Mouse (Mus musculus) liver, adult 2 months (tissue): ENCODE measurements around the gene Casc3.

Source experiments
- CTCF ChIP-seq: fragments of 200-500 bp; IDR thresholded peaks from 2 replicates; pipeline ENCODE4 v1.5.1; 2011; ENCODE audit warnings: low read depth, low read length, control low read depth
- POLR2A ChIP-seq: fragments of 200-500 bp; IDR thresholded peaks from 2 replicates; pipeline ENCODE4 v1.6.1; 2011; ENCODE audit warnings: low read length, control low read depth; ENCODE audit not compliant: insufficient read depth; ENCODE audit errors: extremely low read depth

DNA sequence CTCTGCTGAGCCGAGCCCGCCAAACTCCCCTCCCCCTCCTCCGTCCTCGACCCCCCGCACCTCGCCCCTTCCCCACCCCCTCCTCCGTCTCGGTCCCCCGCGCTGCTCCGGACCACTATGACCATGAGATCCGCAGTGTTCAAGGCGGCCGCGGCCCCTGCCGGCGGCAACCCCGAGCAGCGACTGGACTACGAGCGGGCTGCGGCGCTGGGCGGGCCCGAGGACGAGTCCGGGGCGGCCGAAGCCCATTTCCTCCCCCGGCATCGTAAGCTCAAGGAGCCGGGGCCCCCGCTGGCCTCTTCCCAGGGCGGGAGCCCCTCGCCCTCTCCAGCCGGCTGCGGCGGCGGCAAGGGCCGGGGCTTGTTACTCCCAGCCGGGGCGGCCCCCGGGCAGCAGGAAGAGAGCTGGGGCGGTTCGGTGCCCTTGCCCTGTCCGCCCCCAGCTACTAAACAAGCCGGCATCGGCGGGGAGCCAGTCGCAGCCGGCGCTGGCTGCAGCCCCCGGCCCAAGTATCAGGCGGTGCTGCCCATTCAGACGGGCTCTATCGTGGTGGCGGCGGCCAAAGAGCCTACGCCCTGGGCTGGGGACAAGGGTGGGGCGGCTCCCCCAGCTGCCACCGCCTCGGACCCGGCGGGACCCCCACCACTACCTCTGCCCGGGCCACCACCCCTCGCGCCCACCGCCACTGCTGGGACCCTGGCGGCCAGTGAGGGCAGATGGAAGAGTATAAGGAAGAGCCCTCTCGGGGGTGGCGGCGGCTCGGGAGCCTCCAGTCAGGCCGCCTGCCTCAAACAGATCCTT is 8.8 kb upstream of the Casc3 start:
- TF ChIP-seq POLR2A (no peak), CTCF (no peak)
